Mouse (Mus musculus) spleen, adult 2 months (tissue): ENCODE results near the gene Cdc20b.

Experiments
- CTCF ChIP-seq: fragments of 200-500 bp; IDR thresholded peaks from 2 replicates; pipeline ENCODE4 v1.5.1; 2011; ENCODE audit warnings: mild to moderate bottlenecking, inconsistent platforms; ENCODE audit not compliant: insufficient read depth, insufficient read length, insufficient replicate concordance; ENCODE audit errors: extremely low read depth
- POLR2A ChIP-seq: fragments of 200-500 bp; IDR thresholded peaks from 2 replicates; pipeline ENCODE4 v1.6.1; 2011; ENCODE audit warnings: low read depth, low read length, inconsistent platforms

DNA sequence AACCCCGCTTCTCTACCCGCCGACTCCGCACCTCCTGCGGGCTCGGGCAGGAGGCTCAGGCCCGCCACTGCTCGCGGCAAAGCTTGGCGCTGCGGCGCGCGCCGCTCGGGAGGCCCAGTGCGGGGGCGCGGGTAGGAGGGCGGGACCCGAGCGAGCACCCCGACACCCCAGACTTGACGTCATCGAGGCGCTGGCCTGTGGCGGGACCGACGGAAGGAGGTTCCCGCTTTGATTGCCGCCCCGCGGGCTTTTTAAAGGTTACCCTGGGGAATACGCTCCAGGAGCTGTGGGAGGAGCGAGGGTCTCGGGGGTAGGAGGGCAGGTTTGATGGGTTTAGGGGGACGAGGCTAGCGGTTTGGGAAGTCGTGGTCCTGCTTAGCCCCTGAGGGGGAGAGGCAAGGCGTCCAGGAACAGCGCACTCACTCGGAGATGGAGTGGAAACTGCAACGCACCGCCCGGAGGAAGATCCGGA, at the start of gene Cdc20b:
- no peak for TF ChIP-seq CTCF
- no peak for TF ChIP-seq POLR2A
